Mouse (Mus musculus): Measurements from ENCODE around the gene Maco1. TPM values are rescaled to one million over a fixed set of nuclear protein-coding genes. Genes with fewer than 3 reads are reported as not detected.

The Maco1 gene
- polyA plus RNA-seq, 1 experiment from 2014 or later, result 47.2 TPM

DNA sequence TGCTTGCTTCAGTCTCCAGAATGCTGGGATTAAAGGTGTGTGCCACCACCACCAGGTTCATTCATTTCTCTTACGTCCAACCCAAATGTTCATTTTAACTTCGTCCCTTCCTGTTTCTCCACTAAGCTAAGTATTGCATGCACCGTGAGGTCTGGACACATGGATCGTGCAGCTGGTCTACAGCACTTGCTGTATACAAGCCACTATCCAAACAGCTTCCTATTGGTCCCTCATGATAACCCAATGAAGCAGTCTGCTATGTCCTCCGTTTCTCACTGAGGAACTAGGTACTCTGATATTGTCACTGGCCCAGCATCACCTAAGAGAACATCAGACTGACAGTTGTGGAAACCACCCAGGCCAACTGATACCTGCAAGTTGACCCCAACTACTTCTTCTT, 12.6 kb upstream of the Maco1 start:
- no peaks in the 10 kb centered on the region for H3K4me1 ChIP-seq (ENCODE audit: control insufficient read depth, insufficient read depth, low read length)
- no peaks in the 10 kb centered on the region for H3K9me3 ChIP-seq (ENCODE audit: control insufficient read depth, low read length)
- ATAC-seq (ENCODE audit: insufficient read depth, low FRiP score, low TSS enrichment) (no peak), DNase-seq (ENCODE audit: low spot score) (no peak)
- no peak overlapping the region for H3K27ac ChIP-seq (ENCODE audit: low read depth, low read length)
- H3K36me3 ChIP-seq (ENCODE audit: control insufficient read depth, insufficient read depth, low read length), result no peaks in the 10 kb centered on the region
- WGBS, result 92% methylated on average over 5 of the region's 5 CpGs
- H3K9ac ChIP-seq (ENCODE audit: low read length), result no peak overlapping the region
- no peak overlapping the region for H3K4me3 ChIP-seq (ENCODE audit: low read depth, low read length)
- H3K4me2 ChIP-seq (ENCODE audit: low read depth), result no peak overlapping the region
- peaks cover 19% of the 10 kb centered on the region for H3K27me3 ChIP-seq (ENCODE audit: control insufficient read depth, insufficient read depth, low read length)

DNA sequence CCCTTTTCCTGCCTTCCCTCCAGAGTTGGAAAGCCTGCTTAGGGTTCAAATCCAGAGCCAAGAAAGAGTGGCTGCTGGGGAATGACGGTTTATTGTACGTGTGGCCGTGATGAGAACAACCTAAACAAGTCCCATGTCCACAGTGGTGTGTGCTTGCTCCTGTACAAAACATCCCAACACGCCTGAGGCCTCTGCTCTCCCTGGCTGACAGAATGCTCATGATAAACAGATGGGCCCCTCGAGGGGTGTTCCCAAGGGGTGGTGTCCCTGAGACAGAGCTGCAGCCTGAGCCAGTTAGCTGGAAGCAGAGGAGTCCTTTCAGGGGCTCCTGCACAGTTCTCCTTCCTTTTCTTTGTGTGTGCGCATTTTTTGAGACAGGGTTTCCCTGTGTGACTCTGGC, 12.2 kb upstream of the Maco1 start:
- DNase-seq (ENCODE audit: low spot score) (no peak), ATAC-seq (ENCODE audit: insufficient read depth, low FRiP score, low TSS enrichment) (no peak)
- H3K36me3 ChIP-seq (ENCODE audit: control insufficient read depth, insufficient read depth, low read length), result no peaks in the 10 kb centered on the region
- H3K4me2 ChIP-seq (ENCODE audit: low read depth), result no peak overlapping the region
- peaks cover 16% of the 10 kb centered on the region for H3K27me3 ChIP-seq (ENCODE audit: control insufficient read depth, insufficient read depth, low read length)
- no peak overlapping the region for H3K27ac ChIP-seq (ENCODE audit: low read depth, low read length)
- no peaks in the 10 kb centered on the region for H3K9me3 ChIP-seq (ENCODE audit: control insufficient read depth, low read length)
- no peaks in the 10 kb centered on the region for H3K4me1 ChIP-seq (ENCODE audit: control insufficient read depth, insufficient read depth, low read length)
- no peak overlapping the region for H3K9ac ChIP-seq (ENCODE audit: low read length)
- 75% methylated on average over 6 of the region's 6 CpGs for WGBS
- no peak overlapping the region for H3K4me3 ChIP-seq (ENCODE audit: low read depth, low read length)

DNA sequence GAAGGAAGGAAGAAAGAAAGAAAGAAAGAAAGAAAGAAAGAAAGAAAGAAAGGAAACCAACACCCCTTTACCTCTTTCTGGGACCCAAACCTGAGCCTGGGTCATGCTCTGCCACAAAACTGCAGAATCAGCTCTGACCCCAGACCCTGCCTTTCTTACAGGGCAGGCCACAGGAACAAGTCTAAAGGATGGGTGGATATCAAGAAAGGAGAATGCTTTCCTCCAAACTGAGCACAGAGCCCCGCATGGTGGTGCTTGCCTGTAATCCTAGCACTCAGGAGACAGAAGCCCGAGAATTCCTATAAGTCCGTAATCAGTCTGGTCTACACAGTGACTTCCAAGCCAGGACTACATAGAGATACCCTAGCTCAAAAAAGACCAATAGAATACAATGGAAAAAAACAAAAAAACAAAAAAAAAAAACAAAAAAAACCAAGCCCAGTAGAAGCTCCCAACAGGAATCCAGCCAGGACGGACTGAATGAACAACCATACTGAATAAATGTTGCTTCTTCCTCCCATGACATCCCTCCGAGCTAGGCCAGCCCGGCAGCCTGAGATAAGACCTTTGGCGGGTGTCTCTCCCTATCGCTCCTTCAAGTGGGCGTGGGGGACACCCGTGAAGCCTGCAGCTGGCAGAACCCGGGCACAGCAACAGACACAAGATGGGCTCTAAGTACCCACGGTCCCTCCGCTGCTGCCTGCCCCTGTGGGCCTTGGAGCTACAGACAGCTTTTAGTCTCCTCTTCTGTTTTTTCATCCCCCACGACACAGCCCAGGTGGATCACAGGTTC, 11.0 kb upstream of the Maco1 start, which contains the start of gene Rhd:
Rhd (plus strand) TSS at position 600 of the 793 bp plus-strand sequence.
- H3K36me3 ChIP-seq (ENCODE audit: control insufficient read depth, insufficient read depth, low read length), result no peaks in the 10 kb centered on the region
- no peak within 1 kb of the TSS for H3K4me2 ChIP-seq (ENCODE audit: low read depth)
- 76% methylated on average over 14 of the region's 14 CpGs for WGBS
- no peaks in the 10 kb centered on the region for H3K4me1 ChIP-seq (ENCODE audit: control insufficient read depth, insufficient read depth, low read length)
- DNase-seq (ENCODE audit: low spot score) (no peak), ATAC-seq (ENCODE audit: insufficient read depth, low FRiP score, low TSS enrichment) (no peak)
- no peak within 1 kb of the TSS; the same call in 1 of the 2 replicates for H3K4me3 ChIP-seq (ENCODE audit: low read depth, low read length)
- no peak within 1 kb of the TSS for H3K9ac ChIP-seq (ENCODE audit: low read length)
- peaks cover 7% of the 10 kb centered on the region for H3K27me3 ChIP-seq (ENCODE audit: control insufficient read depth, insufficient read depth, low read length)
- no peak within 1 kb of the TSS for H3K27ac ChIP-seq (ENCODE audit: low read depth, low read length)
- H3K9me3 ChIP-seq (ENCODE audit: control insufficient read depth, low read length), result no peaks in the 10 kb centered on the region

DNA sequence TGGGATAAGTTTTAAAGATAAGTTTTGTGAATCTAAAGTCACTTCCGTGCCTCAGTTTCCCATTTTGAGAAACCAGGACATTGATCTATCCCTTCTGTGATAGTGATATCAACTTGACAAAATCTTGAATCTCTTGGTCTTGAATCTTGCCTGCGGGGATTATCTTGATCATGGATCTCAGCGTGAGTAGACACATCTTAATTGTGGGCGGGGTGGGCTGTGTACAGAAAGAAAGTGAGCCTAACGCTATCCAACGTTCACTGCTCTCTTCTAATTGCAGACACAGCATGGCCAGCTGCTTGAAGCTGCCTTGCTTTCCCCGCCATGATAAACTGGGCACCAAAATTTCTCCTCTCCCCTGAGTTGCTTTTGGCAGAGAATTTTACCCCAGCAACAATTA, 9.9 kb upstream of the Maco1 start:
- Histone ChIP-seq H3K9ac (ENCODE audit: low read length) (no peak overlapping the region), H3K9me3 (ENCODE audit: control insufficient read depth, low read length) (no peaks in the 10 kb centered on the region), H3K4me2 (ENCODE audit: low read depth) (no peak overlapping the region), H3K4me1 (ENCODE audit: control insufficient read depth, insufficient read depth, low read length) (no peaks in the 10 kb centered on the region), H3K4me3 (ENCODE audit: low read depth, low read length) (no peak overlapping the region), H3K27ac (ENCODE audit: low read depth, low read length) (no peak overlapping the region), H3K36me3 (ENCODE audit: control insufficient read depth, insufficient read depth, low read length) (no peaks in the 10 kb centered on the region), H3K27me3 (ENCODE audit: control insufficient read depth, insufficient read depth, low read length) (no peaks in the 10 kb centered on the region)
- 87% methylated on average over 7 of the region's 7 CpGs for WGBS
- no peak for ATAC-seq (ENCODE audit: insufficient read depth, low FRiP score, low TSS enrichment)
- DNase-seq (ENCODE audit: low spot score), result no peak

DNA sequence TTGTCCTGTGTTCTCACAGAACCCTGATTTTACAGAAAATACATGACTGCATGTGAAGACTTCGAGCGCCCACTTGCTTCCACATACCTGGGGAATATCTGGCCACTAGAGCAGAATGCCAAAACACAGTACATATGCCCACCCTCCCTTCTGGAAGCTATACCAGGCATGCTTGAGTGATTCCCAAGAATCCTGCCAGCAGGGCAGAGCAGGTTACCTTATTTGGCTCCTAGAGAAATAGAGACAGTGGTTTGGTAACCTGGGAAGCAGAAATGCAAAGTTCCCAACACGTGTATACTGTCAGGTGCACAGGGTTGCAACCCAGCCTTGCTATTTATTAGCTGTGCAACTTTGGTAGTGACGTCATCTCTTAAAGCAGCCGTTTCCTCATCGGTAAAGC, 8.7 kb upstream of the Maco1 start:
- Histone ChIP-seq H3K36me3 (ENCODE audit: control insufficient read depth, insufficient read depth, low read length) (no peaks in the 10 kb centered on the region), H3K27me3 (ENCODE audit: control insufficient read depth, insufficient read depth, low read length) (no peaks in the 10 kb centered on the region), H3K9ac (ENCODE audit: low read length) (no peak overlapping the region), H3K9me3 (ENCODE audit: control insufficient read depth, low read length) (no peaks in the 10 kb centered on the region), H3K4me3 (ENCODE audit: low read depth, low read length) (no peak overlapping the region), H3K4me1 (ENCODE audit: control insufficient read depth, insufficient read depth, low read length) (no peaks in the 10 kb centered on the region), H3K4me2 (ENCODE audit: low read depth) (no peak overlapping the region), H3K27ac (ENCODE audit: low read depth, low read length) (no peak overlapping the region)
- ATAC-seq (ENCODE audit: insufficient read depth, low FRiP score, low TSS enrichment), result no peak
- WGBS, result 91% methylated on average over 6 of the region's 6 CpGs
- no peak for DNase-seq (ENCODE audit: low spot score)

DNA sequence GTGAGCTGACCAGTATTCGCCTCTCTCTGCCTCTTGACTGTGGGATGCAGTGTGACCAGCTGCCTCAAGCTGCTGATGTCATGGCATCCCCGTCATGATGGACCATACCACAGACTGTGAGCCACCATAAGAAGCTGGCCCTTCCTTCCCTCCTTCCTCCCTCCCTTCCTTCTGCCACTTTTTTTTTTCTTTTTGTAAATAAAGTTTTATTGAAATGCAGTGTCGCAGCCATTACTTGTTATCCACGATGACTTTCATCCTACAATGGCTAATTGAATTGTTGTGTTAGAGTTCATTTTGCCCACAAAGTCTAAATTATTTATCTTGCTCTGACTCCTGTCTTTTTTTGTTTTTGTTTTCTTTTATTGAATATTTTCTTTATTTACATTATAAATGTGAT, 5.3 kb upstream of the Maco1 start:
- DNase-seq (ENCODE audit: low spot score), result no peak
- no peak for ATAC-seq (ENCODE audit: insufficient read depth, low FRiP score, low TSS enrichment)
- H3K9me3 ChIP-seq (ENCODE audit: control insufficient read depth, low read length), result no peaks in the 10 kb centered on the region
- H3K4me1 ChIP-seq (ENCODE audit: control insufficient read depth, insufficient read depth, low read length), result no peaks in the 10 kb centered on the region
- 96% methylated on average over 4 of the region's 4 CpGs for WGBS
- no peak overlapping the region for H3K4me3 ChIP-seq (ENCODE audit: low read depth, low read length)
- H3K36me3 ChIP-seq (ENCODE audit: control insufficient read depth, insufficient read depth, low read length), result no peaks in the 10 kb centered on the region
- H3K27ac ChIP-seq (ENCODE audit: low read depth, low read length), result no peak overlapping the region
- 0 out of 2 replicates have a peak, but pooled peaks cover 4% of the 10 kb centered on the region for H3K27me3 ChIP-seq (ENCODE audit: control insufficient read depth, insufficient read depth, low read length)
- no peak overlapping the region for H3K9ac ChIP-seq (ENCODE audit: low read length)
- H3K4me2 ChIP-seq (ENCODE audit: low read depth), result no peak overlapping the region

DNA sequence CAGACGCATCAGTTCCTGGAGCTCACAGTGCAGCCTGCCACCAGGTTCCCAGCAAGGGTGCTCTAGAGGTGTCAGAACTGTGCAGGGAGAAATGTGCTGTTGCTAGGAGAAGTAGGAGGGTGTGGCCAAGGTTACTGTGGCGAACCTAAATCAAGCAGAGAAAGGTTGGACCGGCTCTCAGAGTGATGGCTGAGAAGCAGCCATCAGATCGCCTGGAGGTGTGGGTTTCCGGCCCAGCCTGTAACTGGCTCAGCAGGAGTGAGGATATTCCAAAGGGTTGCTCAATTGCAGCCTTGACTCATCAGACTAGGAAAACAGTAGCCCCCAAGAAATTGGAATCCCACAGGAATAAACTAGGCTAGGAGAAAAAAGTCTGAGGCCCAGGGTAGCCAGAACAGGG, 3.4 kb upstream of the Maco1 start:
- H3K4me3 ChIP-seq (ENCODE audit: low read depth, low read length), result no peak overlapping the region
- no peaks in the 10 kb centered on the region for H3K9me3 ChIP-seq (ENCODE audit: control insufficient read depth, low read length)
- 26% methylated on average over 5 of the region's 5 CpGs for WGBS
- no peaks in the 10 kb centered on the region for H3K36me3 ChIP-seq (ENCODE audit: control insufficient read depth, insufficient read depth, low read length)
- H3K4me1 ChIP-seq (ENCODE audit: control insufficient read depth, insufficient read depth, low read length), result peaks cover 7% of the 10 kb centered on the region
- no peak for DNase-seq (ENCODE audit: low spot score)
- 0 out of 2 replicates have a peak, but pooled peaks cover 4% of the 10 kb centered on the region for H3K27me3 ChIP-seq (ENCODE audit: control insufficient read depth, insufficient read depth, low read length)
- no peak for ATAC-seq (ENCODE audit: insufficient read depth, low FRiP score, low TSS enrichment)
- H3K27ac ChIP-seq (ENCODE audit: low read depth, low read length), result no peak overlapping the region
- no peak overlapping the region for H3K9ac ChIP-seq (ENCODE audit: low read length)
- H3K4me2 ChIP-seq (ENCODE audit: low read depth), result no peak overlapping the region

DNA sequence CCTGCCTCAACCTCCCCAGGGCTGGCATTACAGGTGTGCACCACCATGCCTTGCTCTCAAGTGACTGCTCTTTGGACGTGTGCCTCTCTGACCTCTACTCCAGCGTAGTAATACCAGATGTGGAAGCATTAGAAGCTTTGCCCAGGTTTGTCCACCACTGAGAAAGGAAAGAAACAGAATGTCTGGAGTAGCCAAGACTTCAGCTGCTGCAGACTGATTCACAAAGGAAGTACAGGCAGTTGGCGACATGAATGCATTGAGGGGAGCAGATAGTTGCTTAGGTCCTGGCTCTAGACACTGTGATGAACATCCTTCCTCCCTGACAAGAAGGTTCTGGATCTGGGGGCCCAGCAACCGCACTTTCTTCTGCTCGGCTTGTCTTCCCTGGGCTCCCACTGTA, 2.9 kb upstream of the Maco1 start:
- no peak for DNase-seq (ENCODE audit: low spot score)
- no peaks in the 10 kb centered on the region for H3K9me3 ChIP-seq (ENCODE audit: control insufficient read depth, low read length)
- no peak overlapping the region for H3K27ac ChIP-seq (ENCODE audit: low read depth, low read length)
- H3K4me3 ChIP-seq (ENCODE audit: low read depth, low read length), result no peak overlapping the region
- H3K36me3 ChIP-seq (ENCODE audit: control insufficient read depth, insufficient read depth, low read length), result no peaks in the 10 kb centered on the region
- ATAC-seq (ENCODE audit: insufficient read depth, low FRiP score, low TSS enrichment), result no peak
- 57% methylated on average over 5 of the region's 5 CpGs for WGBS
- H3K4me2 ChIP-seq (ENCODE audit: low read depth), result no peak overlapping the region
- H3K27me3 ChIP-seq (ENCODE audit: control insufficient read depth, insufficient read depth, low read length), result 0 out of 2 replicates have a peak, but pooled peaks cover 4% of the 10 kb centered on the region
- H3K9ac ChIP-seq (ENCODE audit: low read length), result no peak overlapping the region
- H3K4me1 ChIP-seq (ENCODE audit: control insufficient read depth, insufficient read depth, low read length), result peaks cover 11% of the 10 kb centered on the region

DNA sequence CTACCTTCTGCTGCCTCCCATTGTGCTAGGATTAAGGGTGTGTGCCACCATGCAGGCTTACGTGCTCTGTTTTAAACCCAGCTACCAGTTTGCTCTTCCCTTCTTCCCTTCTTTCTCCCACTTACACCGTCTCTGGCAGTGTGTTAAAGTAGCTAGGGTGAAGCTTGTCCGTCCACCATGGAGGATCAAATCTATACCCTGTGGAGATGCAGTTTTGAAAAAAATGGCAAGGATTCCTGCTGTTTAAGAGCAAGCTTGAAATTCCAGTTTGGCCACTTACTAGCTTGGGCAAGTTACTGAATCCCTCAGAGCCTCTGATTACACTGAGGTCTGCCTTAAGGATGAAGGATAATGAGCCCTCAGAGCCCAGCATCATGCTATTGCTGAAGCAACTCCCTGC, 2.2 kb upstream of the Maco1 start:
- H3K9me3 ChIP-seq (ENCODE audit: control insufficient read depth, low read length), result no peaks in the 10 kb centered on the region
- H3K36me3 ChIP-seq (ENCODE audit: control insufficient read depth, insufficient read depth, low read length), result no peaks in the 10 kb centered on the region
- H3K4me2 ChIP-seq (ENCODE audit: low read depth), result no peak overlapping the region
- no peak overlapping the region for H3K4me3 ChIP-seq (ENCODE audit: low read depth, low read length)
- DNase-seq (ENCODE audit: low spot score) (no peak), ATAC-seq (ENCODE audit: insufficient read depth, low FRiP score, low TSS enrichment) (no peak)
- H3K27ac ChIP-seq (ENCODE audit: low read depth, low read length), result no peak overlapping the region
- 0 out of 2 replicates have a peak, but pooled peaks cover 4% of the 10 kb centered on the region for H3K27me3 ChIP-seq (ENCODE audit: control insufficient read depth, insufficient read depth, low read length)
- H3K9ac ChIP-seq (ENCODE audit: low read length), result no peak overlapping the region
- H3K4me1 ChIP-seq (ENCODE audit: control insufficient read depth, insufficient read depth, low read length), result peaks cover 12% of the 10 kb centered on the region
- 69% methylated on average over 3 of the region's 3 CpGs for WGBS
